Mouse (Mus musculus): ENCODE measurements at regions not wholly inside any gene's neighbourhood (a gene's known extent, or its start where the extent isn't known, plus 50 kb on each side); places are given as distances from the start of the nearest gene placed in this dataset.

- Histone ChIP-seq H3K9me3 (replicated peaks) (no peaks in the 10 kb centered on the region), H3K4me3 (replicated peaks) (no peak overlapping the region), H3K27ac (replicated peaks) (no peak overlapping the region), H3K27me3 (no peaks in the 10 kb centered on the region), H3K4me1 (replicated peaks) (no peaks in the 10 kb centered on the region), H3K36me3 (replicated peaks) (no peaks in the 10 kb centered on the region), H3K9ac (no peak overlapping the region), H3K4me2 (no peak overlapping the region)
- WGBS (ENCODE audit: insufficient replicate concordance) = 41% methylated on average over 5 of the region's 5 CpGs
- no peak for ATAC-seq (ENCODE audit: insufficient read depth)
Measured at GRCm38 (mm10) chr3:35688111-35688510, 65.8 kb upstream of the Atp11b start.

- no peaks in the 10 kb centered on the region for H3K36me3 ChIP-seq (replicated peaks)
- H3K4me2 ChIP-seq = no peak overlapping the region
- no peak overlapping the region for H3K4me3 ChIP-seq (replicated peaks)
- H3K27me3 ChIP-seq = no peaks in the 10 kb centered on the region
- 9% methylated on average over 4 of the region's 4 CpGs for WGBS (ENCODE audit: insufficient replicate concordance)
- no peaks in the 10 kb centered on the region for H3K4me1 ChIP-seq (replicated peaks)
- no peak for ATAC-seq (ENCODE audit: insufficient read depth)
- H3K9ac ChIP-seq = no peak overlapping the region
- no peaks in the 10 kb centered on the region for H3K9me3 ChIP-seq (replicated peaks)
- H3K27ac ChIP-seq (replicated peaks) = no peak overlapping the region
Measured at GRCm38 (mm10) chr3:35688781-35689180, 65.1 kb upstream of the Atp11b start.

GRCm38 (mm10) chr3:35693039-35693438 is 60.9 kb upstream of the Atp11b start:
- no peak overlapping the region for H3K4me3 ChIP-seq (replicated peaks)
- WGBS (ENCODE audit: insufficient replicate concordance) = 14% methylated on average over 6 of the region's 6 CpGs
- H3K27me3 ChIP-seq = no peaks in the 10 kb centered on the region
- H3K9ac ChIP-seq = no peak overlapping the region
- H3K9me3 ChIP-seq (replicated peaks) = no peaks in the 10 kb centered on the region
- no peak overlapping the region for H3K4me2 ChIP-seq
- ATAC-seq (ENCODE audit: insufficient read depth) = no peak; the same call in 1 of the 2 replicates
- no peaks in the 10 kb centered on the region for H3K36me3 ChIP-seq (replicated peaks)
- no peak overlapping the region for H3K27ac ChIP-seq (replicated peaks)
- H3K4me1 ChIP-seq (replicated peaks) = no peaks in the 10 kb centered on the region

GRCm38 (mm10) chr3:35693551-35693950 is 60.4 kb upstream of the Atp11b start:
- Histone ChIP-seq H3K27me3 (no peaks in the 10 kb centered on the region), H3K9me3 (replicated peaks) (no peaks in the 10 kb centered on the region), H3K4me1 (replicated peaks) (no peaks in the 10 kb centered on the region), H3K9ac (no peak overlapping the region), H3K27ac (replicated peaks) (no peak overlapping the region), H3K4me2 (no peak overlapping the region), H3K4me3 (replicated peaks) (no peak overlapping the region), H3K36me3 (replicated peaks) (no peaks in the 10 kb centered on the region)
- WGBS (ENCODE audit: insufficient replicate concordance) = 73% methylated on average over 12 of the region's 12 CpGs
- ATAC-seq (ENCODE audit: insufficient read depth) = no peak

- 68% methylated on average over 4 of the region's 4 CpGs for WGBS (ENCODE audit: insufficient replicate concordance)
- H3K36me3 ChIP-seq (replicated peaks) = no peaks in the 10 kb centered on the region
- H3K4me1 ChIP-seq (replicated peaks) = no peaks in the 10 kb centered on the region
- no peaks in the 10 kb centered on the region for H3K27me3 ChIP-seq
- no peak for ATAC-seq (ENCODE audit: insufficient read depth)
- H3K27ac ChIP-seq (replicated peaks) = no peak overlapping the region
- H3K4me2 ChIP-seq = no peak overlapping the region
- H3K9me3 ChIP-seq (replicated peaks) = no peaks in the 10 kb centered on the region
- no peak overlapping the region for H3K4me3 ChIP-seq (replicated peaks)
- H3K9ac ChIP-seq = no peak overlapping the region
Measured at GRCm38 (mm10) chr3:35694241-35694640, 59.7 kb upstream of the Atp11b start.

- Histone ChIP-seq H3K4me1 (replicated peaks) (no peaks in the 10 kb centered on the region), H3K9ac (no peak overlapping the region), H3K27ac (replicated peaks) (no peak overlapping the region), H3K4me3 (replicated peaks) (no peak overlapping the region), H3K9me3 (replicated peaks) (no peaks in the 10 kb centered on the region), H3K36me3 (replicated peaks) (no peaks in the 10 kb centered on the region), H3K27me3 (no peaks in the 10 kb centered on the region), H3K4me2 (no peak overlapping the region)
- no peak for ATAC-seq (ENCODE audit: insufficient read depth)
- WGBS (ENCODE audit: insufficient replicate concordance) = 24% methylated on average over 3 of the region's 3 CpGs
Measured at GRCm38 (mm10) chr3:35695859-35696258, 58.0 kb upstream of the Atp11b start.

- H3K27ac ChIP-seq (replicated peaks) = no peak overlapping the region
- H3K9me3 ChIP-seq (replicated peaks) = no peaks in the 10 kb centered on the region
- H3K4me1 ChIP-seq (replicated peaks) = no peaks in the 10 kb centered on the region
- H3K36me3 ChIP-seq (replicated peaks) = no peaks in the 10 kb centered on the region
- WGBS (ENCODE audit: insufficient replicate concordance) = 32% methylated on average over 2 of the region's 2 CpGs
- H3K4me3 ChIP-seq (replicated peaks) = no peak overlapping the region
- no peak overlapping the region for H3K9ac ChIP-seq
- H3K27me3 ChIP-seq = no peaks in the 10 kb centered on the region
- no peak overlapping the region for H3K4me2 ChIP-seq
- ATAC-seq (ENCODE audit: insufficient read depth) = peak; percentile 54; the same call in 1 of the 2 replicates
Measured at GRCm38 (mm10) chr3:35699266-35699665, 54.6 kb upstream of the Atp11b start.

- no peaks in the 10 kb centered on the region for H3K4me1 ChIP-seq (replicated peaks)
- no peak for ATAC-seq (ENCODE audit: insufficient read depth)
- H3K9ac ChIP-seq = no peak overlapping the region
- H3K9me3 ChIP-seq (replicated peaks) = no peaks in the 10 kb centered on the region
- H3K4me2 ChIP-seq = no peak overlapping the region
- no peaks in the 10 kb centered on the region for H3K27me3 ChIP-seq
- no peak overlapping the region for H3K27ac ChIP-seq (replicated peaks)
- H3K36me3 ChIP-seq (replicated peaks) = no peaks in the 10 kb centered on the region
- H3K4me3 ChIP-seq (replicated peaks) = no peak overlapping the region
Measured at GRCm38 (mm10) chr3:35699979-35700378, 53.9 kb upstream of the Atp11b start.

- 54% methylated on average over 8 of the region's 8 CpGs for WGBS (ENCODE audit: insufficient replicate concordance)
- no peak overlapping the region for H3K4me2 ChIP-seq
- H3K36me3 ChIP-seq (replicated peaks) = no peaks in the 10 kb centered on the region
- ATAC-seq (ENCODE audit: insufficient read depth) = no peak
- no peaks in the 10 kb centered on the region for H3K9me3 ChIP-seq (replicated peaks)
- no peaks in the 10 kb centered on the region for H3K27me3 ChIP-seq
- H3K27ac ChIP-seq (replicated peaks) = no peak overlapping the region
- no peaks in the 10 kb centered on the region for H3K4me1 ChIP-seq (replicated peaks)
- no peak overlapping the region for H3K9ac ChIP-seq
- no peak overlapping the region for H3K4me3 ChIP-seq (replicated peaks)
Measured at GRCm38 (mm10) chr3:35703528-35704327, 50.2 kb upstream of the Atp11b start.

All from liver, embryonic 15.5 days (tissue).